Comparison of ENCODE assay signal across 8 mouse cellular contexts in the genomic region with DNA sequence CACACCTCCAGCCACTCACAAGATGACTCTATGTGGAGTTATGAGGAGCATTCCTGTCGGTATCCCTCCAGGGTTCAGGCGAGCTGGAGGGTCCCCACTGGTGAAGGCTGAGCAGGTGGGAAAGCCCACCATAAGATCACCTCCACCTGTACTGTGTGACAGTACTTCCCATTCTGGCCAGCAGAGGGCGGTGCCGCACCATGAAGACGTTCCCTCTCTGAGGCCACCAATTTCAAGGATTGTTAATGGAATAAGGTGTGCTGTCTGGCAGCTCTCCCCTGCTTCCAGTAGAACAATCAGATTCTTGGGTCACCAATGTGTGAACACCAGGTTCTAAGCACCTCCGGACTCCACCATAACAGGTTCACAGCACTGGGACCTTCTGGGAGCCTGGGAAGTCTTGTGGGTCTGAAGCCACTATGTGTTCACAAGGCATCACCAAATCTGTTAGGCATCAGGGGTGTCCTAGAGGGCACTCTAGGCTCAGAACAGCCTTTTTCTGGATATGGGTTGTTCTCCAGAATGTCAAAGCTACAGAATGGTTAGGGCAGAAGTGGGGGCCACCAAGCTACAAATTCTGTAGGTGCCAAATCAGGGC. TPM values are rescaled to one million over a fixed set of nuclear protein-coding genes. Genes with fewer than 3 reads are reported as not detected.
DNase-seq lines count a peak whose midpoint lies in the region; ATAC-seq and TF ChIP-seq lines count a peak whose summit lies in the region.

No protein-coding gene starts in this region.

- no peak for TF ChIP-seq POLR2A in small intestine, adult 2 months (IDR thresholded peaks at IDR 0.05; ENCODE audit: low read depth, low read length)

- no peaks in the 10 kb centered on the region for H3K36me3 ChIP-seq in midbrain, embryonic 11.5 days (ENCODE audit: control insufficient read depth, insufficient read depth, low read length)
- no peaks in the 10 kb centered on the region for H3K36me3 ChIP-seq in small intestine, adult 2 months (ENCODE audit: control insufficient read depth, insufficient read depth, low read length)

- no peaks in the 10 kb centered on the region for H3K9me3 ChIP-seq in midbrain, embryonic 11.5 days (ENCODE audit: control insufficient read depth, low read length)

- peaks cover 11% of the 10 kb centered on the region for H3K4me1 ChIP-seq in midbrain, embryonic 11.5 days (ENCODE audit: control insufficient read depth, insufficient read depth, low read length)
- 0 out of 2 replicates have a peak, but pooled peaks cover 2% of the 10 kb centered on the region for H3K4me1 ChIP-seq in small intestine, adult 2 months (ENCODE audit: control insufficient read depth, insufficient read depth, insufficient read length, low read length)

- peak; percentile 81 for DNase-seq in gastrocnemius, adult 18-20 months (ENCODE audit: low spot score)
- DNase-seq in gastrocnemius, postnatal 25 days = no peak
- DNase-seq in cerebellum, postnatal 4 days (ENCODE audit: low spot score in 2 of 2) = peak; percentile 86 to 89
- DNase-seq in gastrocnemius, postnatal 10 days = peak; percentile 88
- DNase-seq in left cerebral cortex, postnatal 14 days (ENCODE audit: low spot score in 2 of 2) = peak; percentile 69 to 89
- DNase-seq in midbrain, embryonic 11.5 days (ENCODE audit: low spot score, missing footprints) = peak; percentile 97

- peak; percentile 90; the same call in 1 of the 2 replicates for TF ChIP-seq CTCF in small intestine, adult 2 months (IDR thresholded peaks at IDR 0.05; ENCODE audit: extremely low read depth, insufficient read length, insufficient replicate concordance, low read depth, low read length)

- H3K4me3 ChIP-seq in midbrain, embryonic 11.5 days (ENCODE audit: low read depth, low read length) = no peak overlapping the region
- H3K4me3 ChIP-seq in small intestine, adult 2 months (ENCODE audit: low read depth, low read length) = no peak overlapping the region

- H3K4me2 ChIP-seq in midbrain, embryonic 11.5 days = no peak overlapping the region

- peaks cover 4% of the 10 kb centered on the region for H3K27me3 ChIP-seq in midbrain, embryonic 11.5 days (ENCODE audit: control insufficient read depth, insufficient read depth, low read length)
- peaks cover 7% of the 10 kb centered on the region; the same call in 1 of the 2 replicates for H3K27me3 ChIP-seq in small intestine, adult 2 months (ENCODE audit: control insufficient read depth, insufficient read depth, low read length)

- H3K9ac ChIP-seq in midbrain, embryonic 11.5 days (ENCODE audit: low read length) = no peak overlapping the region

- ATAC-seq in inflammation-experienced regulatory T-cells, adult 6 months = peak; percentile 54
- ATAC-seq in midbrain, embryonic 11.5 days (ENCODE audit: low FRiP score) = peak; percentile 67

- H3K27ac ChIP-seq in midbrain, embryonic 11.5 days (ENCODE audit: low read depth, low read length) = no peak overlapping the region
- H3K27ac ChIP-seq in small intestine, adult 2 months (ENCODE audit: insufficient read depth, low read depth, low read length) = no peak overlapping the region

- 5% methylated on average over 6 of the region's 6 CpGs for WGBS in midbrain, embryonic 11.5 days
- 1% methylated on average over 6 of the region's 6 CpGs for WGBS in small intestine, adult 2 months

- intact Hi-C loops in left cerebral cortex, postnatal 14 days (cut with DNase I) = loop anchor here (1.0 to 10.0 kb wide), 4 partner anchors 51 to 221 kb away; no protein-coding TSS in a partner anchor

RNA-seq across cellular contexts. Expression of a gene that starts 49.4 kb away (rescaled TPM):
- total RNA-seq in gastrocnemius, adult 18-20 months (2021) = 1 to 10 TPM; 4.3 to 6.3 TPM
- 1 to 10 TPM; 4.5 to 7.8 TPM for total RNA-seq in gastrocnemius, postnatal 25 days (2021)
- 1 to 10 TPM; 4.0 to 4.6 TPM for total RNA-seq in gastrocnemius, postnatal 10 days (2021)
- polyA plus RNA-seq in inflammation-experienced regulatory T-cells, adult 6 months (2017; shearing (Covaris generic)) = not detected
- 1 to 10 TPM; 1.2 to 1.3 TPM for total RNA-seq in left cerebral cortex, postnatal 14 days (2021)
- polyA plus RNA-seq in midbrain, embryonic 11.5 days (2014; fragmentation: Nextera tagmentation; extraction: Ambion mirVana) = 4.8 and 6.1 TPM in 2 replicates
- 4.9 and 9.1 TPM in 2 replicates for polyA plus RNA-seq in small intestine, adult 2 months (2012; rRNA removed)
